Mouse (Mus musculus): ENCODE data around the gene Ripor3. TPM values are rescaled to one million over a fixed set of nuclear protein-coding genes. Genes with fewer than 3 reads are reported as not detected.

The Ripor3 gene
- total RNA-seq, 2 experiments from 2014 or later, result 0.28 to 0.41 TPM

DNA sequence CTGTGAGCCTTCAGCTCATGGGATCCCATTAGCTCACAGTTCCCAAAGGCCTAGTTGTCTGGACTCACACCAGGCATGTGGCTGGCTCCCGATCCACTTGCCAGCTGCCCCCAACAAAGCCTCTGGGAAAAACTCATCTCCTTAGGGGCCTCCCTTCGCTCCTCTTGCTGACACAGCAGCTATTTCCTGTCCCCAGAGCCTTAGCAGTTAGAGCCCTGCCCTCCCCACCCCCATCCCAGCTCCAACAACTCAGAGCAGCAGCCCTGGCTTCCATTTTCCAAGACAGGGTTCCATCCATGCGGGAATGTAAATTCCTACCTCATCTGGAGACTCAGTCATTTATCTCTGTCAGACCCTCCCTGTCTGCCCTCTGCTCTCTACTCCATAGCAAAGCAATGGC lies 26.6 kb upstream of the Ripor3 start:
- intact Hi-C loops (cut with DNase I), result no loop called here
- DNase-seq (ENCODE audit: extremely low spot score in 1 of 2, low spot score in 2 of 2), result no peak

DNA sequence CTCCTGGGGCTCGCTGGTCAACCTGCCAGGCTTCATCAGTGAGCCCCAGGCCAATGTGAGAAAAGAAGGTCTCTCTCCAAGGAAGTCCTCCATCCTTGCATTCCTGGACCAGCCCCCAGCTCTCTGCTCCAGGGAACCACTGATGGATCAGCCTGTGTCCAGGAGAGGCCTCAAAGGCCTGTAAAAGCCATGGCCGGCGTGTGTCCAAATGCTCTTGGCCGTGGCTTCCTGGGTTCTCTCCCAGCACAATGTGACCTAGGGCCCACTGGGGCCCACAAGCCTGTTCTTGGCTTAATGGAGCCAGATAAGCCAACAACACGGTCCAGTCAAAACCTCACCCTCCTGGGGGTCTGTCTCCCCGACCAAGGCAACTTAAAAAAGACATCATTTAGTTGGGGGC lies 25.5 kb upstream of the Ripor3 start:
- intact Hi-C loops (cut with DNase I), result no loop called here
- no peak for DNase-seq (ENCODE audit: extremely low spot score in 1 of 2, low spot score in 2 of 2)

DNA sequence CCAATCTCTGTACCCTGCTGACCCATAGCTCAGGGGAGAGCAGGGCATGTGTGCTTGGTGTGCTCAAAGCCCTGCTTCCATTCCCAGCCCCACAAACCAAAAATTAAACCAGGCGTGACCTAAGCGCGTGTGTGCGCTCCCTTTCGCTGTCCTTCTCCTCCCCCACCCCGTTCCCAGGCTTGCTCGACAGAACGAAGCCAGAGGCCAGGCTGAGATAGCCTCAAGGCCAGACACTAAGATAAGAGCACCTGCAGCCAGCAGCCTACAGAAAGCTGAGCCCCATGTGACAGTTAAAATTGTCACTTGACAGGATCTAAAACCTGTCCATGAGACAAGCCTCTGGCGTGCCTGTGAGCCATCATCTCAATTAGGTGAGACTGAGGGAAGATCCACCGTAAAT lies 23.5 kb upstream of the Ripor3 start:
- intact Hi-C loops (cut with DNase I), result no loop called here
- DNase-seq (ENCODE audit: extremely low spot score in 1 of 2, low spot score in 2 of 2), result no peak

DNA sequence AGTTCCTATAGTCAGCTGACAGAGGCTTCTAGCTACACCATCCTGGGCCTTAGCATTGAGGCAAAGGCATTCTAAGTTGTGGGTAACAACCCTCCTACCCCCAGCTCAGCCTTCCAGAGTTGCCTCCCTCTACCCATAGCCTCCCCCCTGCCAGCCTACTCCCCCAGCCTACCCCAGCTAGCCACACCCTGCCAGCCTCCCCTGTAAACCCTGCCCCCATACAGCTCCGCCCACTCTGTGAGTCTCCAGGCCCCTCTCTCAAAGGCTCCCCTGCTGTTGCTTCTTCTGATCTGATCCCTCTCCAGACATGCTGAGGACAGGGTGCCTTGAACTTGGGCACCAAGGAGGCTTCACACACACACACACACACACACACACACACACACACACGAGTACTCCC lies 21.4 kb upstream of the Ripor3 start:
- intact Hi-C loops (cut with DNase I), result no loop called here
- no peak for DNase-seq (ENCODE audit: extremely low spot score in 1 of 2, low spot score in 2 of 2)

DNA sequence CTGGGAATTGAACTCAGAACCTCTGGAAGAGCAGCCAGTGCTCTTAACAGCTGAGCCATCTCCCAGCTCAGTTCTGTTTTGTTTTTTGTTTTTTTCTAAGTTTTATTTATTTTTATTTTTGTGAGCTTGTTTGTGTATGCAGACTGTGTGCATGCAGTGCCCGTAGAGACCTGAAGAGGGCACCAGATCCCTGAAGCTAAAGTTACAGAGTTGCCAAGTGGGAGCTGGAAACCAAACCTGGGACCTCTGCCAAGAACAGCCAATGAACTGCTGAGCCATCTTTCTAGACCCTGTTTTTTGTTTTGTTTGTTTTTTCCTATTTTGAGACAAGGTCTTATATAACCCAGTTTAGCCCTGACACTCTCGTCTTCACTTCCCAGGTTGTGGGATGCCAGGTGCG lies 18.0 kb upstream of the Ripor3 start:
- intact Hi-C loops (cut with DNase I), result no loop called here
- DNase-seq (ENCODE audit: extremely low spot score in 1 of 2, low spot score in 2 of 2), result no peak

DNA sequence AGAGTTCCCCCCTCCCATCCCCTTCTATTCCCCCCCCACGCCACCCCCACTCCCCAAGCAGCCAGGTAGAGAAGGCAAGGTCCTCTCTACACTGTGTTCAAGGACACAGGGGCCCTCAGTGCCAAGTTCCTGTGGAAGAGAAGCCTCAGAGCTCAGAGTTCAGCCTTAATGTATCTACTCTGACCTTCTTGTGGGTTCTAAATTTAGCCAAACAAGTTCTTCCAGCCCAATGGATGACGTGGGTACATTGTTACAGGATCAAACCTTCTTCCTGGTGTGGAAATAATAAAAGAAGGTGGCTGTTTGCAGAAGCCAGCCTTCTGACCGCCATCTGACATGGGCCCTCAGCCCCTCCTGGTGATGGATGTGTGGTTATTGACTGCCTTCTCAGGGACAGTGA lies 16.0 kb upstream of the Ripor3 start:
- DNase-seq (ENCODE audit: extremely low spot score in 1 of 2, low spot score in 2 of 2), result no peak
- intact Hi-C loops (cut with DNase I), result no loop called here

DNA sequence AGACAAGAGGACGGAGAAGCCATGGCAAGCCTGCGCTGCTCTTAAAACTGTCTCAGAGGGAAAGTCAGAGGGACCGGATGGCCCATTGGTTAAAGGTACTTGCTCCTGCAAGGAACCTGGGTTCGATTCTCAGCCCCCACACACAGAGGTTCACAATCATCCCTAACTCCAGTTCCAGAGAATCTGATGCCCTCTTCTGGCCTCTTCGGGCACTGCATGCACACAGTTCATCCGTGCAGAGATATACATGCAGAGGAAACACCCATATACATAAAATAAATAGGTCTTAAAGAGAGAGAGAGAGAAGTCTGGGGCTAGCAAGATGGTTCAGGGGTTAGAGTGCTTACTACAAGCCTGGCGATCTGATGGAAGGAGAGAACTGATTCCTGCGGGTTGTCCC lies 15.5 kb upstream of the Ripor3 start:
- intact Hi-C loops (cut with DNase I), result no loop called here

DNA sequence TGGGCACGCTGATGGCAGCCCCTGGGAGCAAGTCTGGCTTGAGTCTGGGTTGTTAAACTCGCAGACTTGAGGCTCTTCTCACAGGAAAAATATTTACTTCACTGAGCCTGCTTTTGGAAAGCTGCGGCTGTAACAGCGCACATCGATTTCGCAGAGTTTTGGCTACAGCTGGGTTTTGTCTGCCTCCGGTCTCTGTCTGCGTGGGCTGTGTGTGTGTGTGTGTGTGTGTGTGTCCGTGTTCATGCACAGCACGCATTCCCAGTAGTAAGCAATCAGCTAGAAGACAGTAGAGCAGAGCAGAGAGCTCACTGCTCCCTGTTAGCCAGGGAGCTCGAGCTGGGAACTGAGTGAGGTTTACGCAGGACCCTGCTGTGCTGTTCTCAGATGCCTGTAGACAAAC lies 14.8 kb upstream of the Ripor3 start:
- intact Hi-C loops (cut with DNase I), result no loop called here
- peak; percentile 54 to 67 for DNase-seq (ENCODE audit: extremely low spot score in 1 of 2, low spot score in 2 of 2)

More for the DNA sequence above, 15.5 kb upstream of the Ripor3 start:
- no peak for DNase-seq (ENCODE audit: extremely low spot score in 1 of 2, low spot score in 2 of 2)

DNA sequence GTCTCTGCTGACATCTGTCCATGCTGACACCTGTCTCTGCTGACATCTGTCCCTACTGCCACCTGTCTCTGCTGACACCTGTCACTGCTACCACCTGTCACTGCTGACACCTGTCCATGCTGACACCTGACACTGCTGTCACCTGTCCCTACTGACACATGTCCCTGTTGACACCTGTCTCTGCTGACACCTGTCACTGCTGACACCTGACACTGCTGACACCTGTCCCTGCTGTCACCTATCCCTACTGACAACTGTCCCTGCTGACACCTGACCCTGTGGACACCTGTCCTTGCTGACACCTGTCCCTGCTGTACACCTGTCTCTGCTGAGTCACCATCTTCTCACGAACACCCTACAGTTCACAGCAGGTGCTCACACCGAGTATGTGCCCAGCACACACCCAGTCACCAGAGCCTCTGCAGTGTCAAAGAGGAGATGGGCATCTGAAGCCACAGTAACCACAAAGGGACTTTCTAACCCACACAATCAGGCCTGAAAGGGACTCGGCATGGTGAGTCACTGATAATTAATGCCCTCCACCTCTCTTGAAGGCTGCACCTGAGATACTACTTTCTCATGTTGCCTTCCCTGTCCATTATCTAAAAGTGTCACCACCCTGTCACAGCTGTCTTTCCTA lies 13.5 kb upstream of the Ripor3 start:
- intact Hi-C loops (cut with DNase I), result no loop called here
- DNase-seq (ENCODE audit: extremely low spot score in 1 of 2, low spot score in 2 of 2), result no peak

DNA sequence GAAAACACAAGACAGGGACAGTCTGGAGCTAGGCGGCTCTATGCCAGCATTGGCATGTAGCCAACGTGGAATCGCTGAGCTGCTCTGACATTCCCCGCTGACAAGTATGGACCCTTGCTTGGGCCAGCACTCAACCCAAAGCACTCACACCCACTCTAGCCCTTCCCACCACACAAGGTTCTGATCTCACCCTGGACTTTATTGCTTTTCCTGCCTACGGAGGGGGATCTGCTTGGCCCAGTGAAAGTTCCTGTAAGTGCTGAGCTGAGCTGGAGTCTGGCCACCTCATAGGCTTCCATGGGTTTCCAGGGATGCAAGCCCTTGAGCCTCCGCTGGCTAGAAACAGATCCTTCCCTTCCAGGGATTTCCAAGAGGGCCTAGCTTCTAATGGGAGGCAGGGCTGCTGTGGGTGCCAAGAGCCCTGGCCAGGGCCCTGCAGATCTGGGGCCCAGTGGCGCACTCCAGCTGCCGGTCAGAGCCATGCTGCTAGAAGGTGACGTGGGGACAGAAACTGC lies 8.8 kb upstream of the Ripor3 start:
- intact Hi-C loops (cut with DNase I), result loop anchor here (10.0 kb wide), 1 partner anchor 334 kb away; the partner anchor contains the start of genes Cebpb and Tmem189
- peak; percentile 32 to 58 for DNase-seq (ENCODE audit: extremely low spot score in 1 of 2, low spot score in 2 of 2)

DNA sequence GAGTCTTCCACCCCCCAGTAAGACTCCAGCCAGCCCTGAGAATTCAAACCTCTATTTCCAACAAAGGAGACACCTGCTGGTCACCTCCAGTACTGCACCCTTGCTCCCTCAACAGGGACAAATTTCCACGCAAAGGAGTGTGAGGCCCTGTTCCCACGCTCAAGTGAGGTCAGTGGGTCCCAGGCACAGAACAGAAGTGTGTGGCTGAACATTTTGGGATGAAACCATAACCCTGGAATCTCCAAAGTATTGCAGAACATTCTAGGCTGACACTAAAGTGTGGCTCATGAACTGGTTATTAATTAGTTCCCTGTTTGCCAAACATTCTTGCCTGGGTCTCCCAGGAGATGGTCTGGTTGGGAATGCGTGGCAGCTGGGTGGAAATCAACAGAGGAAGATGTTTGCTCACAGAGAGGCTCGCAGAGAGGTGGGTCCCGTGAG lies 6.6 kb upstream of the Ripor3 start:
- DNase-seq (ENCODE audit: extremely low spot score in 1 of 2, low spot score in 2 of 2), result peak; percentile 31 to 67
- intact Hi-C loops (cut with DNase I), result loop anchor here (10.0 kb wide), 1 partner anchor 332 kb away; the partner anchor contains the start of genes Cebpb and Tmem189

DNA sequence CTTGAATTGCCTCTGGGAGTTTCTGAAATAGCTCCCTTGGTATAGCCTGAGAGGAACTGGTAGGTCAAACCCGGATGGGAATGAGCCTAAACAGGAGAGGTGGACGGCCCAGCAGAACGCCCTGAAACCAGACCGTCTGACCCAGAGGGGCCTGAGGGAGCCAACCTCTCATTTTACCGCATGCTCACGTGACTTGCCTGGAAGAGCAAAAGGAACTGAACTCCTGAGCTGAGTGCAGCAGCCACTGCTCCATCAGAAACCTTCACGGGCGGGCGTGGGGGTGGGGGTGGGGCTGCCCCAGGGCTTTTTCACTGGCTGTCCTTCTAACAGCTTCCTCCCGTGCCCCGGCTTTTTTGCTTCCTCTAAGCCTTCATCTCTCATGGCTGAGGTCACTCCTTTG lies 475 bp upstream of the Ripor3 start:
- no peak for DNase-seq (ENCODE audit: extremely low spot score in 1 of 2, low spot score in 2 of 2)
- intact Hi-C loops (cut with DNase I), result loop anchor here (10.0 kb wide), 1 partner anchor 326 kb away; the partner anchor contains the start of genes Cebpb and Tmem189

DNA sequence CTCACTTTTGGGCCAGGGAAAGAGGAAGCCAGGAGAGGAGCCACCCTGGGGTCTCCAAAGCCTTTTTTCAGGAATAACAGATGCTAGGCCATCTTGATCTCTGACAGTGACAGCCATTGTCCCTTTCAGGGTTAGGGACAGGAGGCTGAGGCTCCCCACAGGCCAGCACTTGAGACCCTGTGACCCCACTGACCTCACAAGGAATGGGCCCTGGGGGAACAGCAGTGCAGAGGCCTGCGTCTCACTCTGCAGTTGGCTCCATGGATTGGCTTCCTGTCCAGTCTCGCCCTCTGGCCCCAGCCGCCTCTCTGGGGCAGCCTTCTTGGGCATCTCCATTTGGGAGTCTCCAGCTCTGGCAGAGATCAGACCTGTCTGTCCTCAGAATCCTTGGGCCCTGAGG lies 2.3 kb downstream of the Ripor3 start:
- intact Hi-C loops (cut with DNase I), result no loop called here

DNA sequence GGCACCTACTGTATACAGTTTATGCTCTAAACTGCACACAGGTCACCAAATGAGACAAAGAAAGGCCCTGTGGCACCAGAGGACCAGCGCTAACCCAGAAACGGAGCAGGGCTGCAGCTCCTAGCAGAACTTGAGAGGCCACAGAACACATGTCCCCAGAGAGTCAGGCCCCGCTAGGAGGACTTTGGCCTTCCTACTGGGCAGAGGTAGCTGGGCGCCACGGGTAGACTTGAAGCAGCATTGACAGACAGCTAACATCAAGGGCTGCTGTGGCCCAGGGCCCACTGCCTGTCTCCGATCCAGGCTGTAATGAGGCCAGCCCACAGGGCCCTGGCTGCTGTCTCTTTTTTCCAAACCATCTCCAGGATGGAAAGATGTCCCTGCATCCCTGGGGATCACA lies 3.9 kb downstream of the Ripor3 start:
- no peak for DNase-seq (ENCODE audit: extremely low spot score in 1 of 2, low spot score in 2 of 2)
- intact Hi-C loops (cut with DNase I), result no loop called here

More for the DNA sequence above, 2.3 kb downstream of the Ripor3 start:
- DNase-seq (ENCODE audit: extremely low spot score in 1 of 2, low spot score in 2 of 2), result no peak

DNA sequence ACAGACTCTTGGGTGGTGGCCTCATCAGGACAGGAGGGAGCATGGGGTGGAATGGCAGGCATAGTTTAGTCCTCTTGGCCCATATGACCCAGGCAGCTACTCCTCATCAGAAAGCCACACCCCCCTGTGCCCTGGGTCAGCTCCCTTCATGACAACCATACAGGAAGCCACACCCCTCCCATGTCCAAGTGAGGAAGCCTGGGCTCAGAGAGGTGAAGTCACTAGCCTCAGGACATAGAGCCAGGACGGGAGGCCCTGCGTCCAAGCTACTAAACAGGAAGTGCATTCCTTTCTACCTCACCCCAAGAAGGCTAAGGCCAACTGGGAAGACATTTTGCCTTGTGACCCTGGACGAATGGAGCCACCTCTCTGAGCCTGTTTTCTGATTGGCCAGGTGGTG lies 4.8 kb downstream of the Ripor3 start:
- no peak for DNase-seq (ENCODE audit: extremely low spot score in 1 of 2, low spot score in 2 of 2)
- intact Hi-C loops (cut with DNase I), result no loop called here

DNA sequence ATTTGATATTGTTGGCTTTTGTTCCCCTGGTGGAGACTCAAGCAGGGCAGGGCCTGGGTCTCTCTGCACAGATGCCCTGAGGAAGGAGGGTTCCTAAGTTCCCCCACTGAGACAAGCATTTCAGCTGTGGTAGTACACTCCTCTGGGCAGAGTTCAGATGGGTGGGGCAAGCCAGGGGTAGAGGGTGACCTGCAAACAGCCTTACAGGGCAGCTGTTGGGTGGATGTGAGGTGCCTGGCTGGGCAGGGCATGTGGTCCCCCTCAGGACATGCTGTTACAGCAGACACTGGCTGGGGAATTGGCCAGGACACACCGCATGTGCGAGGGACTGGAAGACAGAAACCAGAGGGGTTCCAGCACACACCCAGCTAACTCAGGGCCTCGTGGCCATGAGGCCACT lies 5.4 kb downstream of the Ripor3 start:
- intact Hi-C loops (cut with DNase I), result no loop called here
- no peak for DNase-seq (ENCODE audit: extremely low spot score in 1 of 2, low spot score in 2 of 2)

DNA sequence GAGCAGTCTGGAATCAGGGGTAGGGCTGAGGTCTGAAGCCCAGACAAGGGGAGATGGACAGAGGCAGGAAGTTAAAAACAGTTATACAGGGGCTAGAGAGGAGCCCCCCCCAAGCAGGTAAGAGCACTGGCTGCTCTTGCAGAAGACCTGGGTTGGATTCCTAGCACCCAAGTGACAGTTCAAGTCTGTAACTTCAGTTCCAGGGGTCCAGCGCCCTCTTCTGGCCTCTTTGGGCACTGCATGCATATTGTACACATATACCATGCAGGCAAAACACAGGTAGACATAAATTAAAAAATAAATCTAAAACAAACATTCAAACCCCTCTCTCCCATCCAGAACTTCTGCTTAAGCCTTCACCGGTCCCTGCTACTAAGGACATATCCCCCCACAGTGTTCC lies 6.0 kb downstream of the Ripor3 start:
- no peak for DNase-seq (ENCODE audit: extremely low spot score in 1 of 2, low spot score in 2 of 2)
- intact Hi-C loops (cut with DNase I), result no loop called here

DNA sequence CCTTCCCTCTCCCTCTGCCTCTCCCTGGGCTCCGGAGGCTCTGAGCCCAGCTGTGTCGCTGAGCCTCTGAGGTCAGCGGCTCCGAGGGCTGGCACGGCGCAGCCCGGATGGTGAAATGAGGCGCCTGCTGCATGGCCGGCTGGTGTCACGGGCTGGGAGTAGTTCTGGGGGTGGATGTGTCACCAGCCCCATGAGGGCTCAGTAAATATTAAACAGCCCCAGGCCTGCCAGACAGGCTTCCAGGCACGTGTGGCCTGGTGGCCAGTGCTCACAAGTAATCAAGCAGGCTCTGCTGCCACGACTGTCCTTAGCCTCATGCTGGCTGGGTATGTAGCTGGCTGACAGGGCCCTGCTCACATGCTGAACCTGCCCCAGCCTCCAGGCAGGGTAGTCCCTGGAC lies 7.0 kb downstream of the Ripor3 start:
- intact Hi-C loops (cut with DNase I), result no loop called here
- DNase-seq (ENCODE audit: extremely low spot score in 1 of 2, low spot score in 2 of 2), result no peak

DNA sequence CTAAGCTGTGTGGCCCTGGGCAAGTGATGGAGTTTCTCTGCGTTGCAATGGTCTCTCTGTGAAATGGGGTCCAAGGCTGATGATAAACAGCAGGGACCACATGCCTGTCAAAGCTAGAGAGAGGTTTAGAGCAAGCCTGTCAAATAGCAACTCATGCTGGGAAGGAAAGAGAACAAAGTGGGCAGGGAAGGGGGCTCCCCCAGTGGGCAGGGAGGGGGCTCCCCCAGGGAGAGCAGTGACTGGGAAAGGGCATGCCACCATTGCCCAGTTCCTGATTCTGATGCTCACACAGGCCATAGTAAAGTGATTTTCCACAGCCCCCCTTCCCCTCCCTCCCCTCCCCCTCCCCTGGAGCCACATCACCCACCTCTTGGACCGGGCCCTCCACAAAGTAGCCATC lies 7.5 kb downstream of the Ripor3 start:
- no peak for DNase-seq (ENCODE audit: extremely low spot score in 1 of 2, low spot score in 2 of 2)
- intact Hi-C loops (cut with DNase I), result no loop called here

DNA sequence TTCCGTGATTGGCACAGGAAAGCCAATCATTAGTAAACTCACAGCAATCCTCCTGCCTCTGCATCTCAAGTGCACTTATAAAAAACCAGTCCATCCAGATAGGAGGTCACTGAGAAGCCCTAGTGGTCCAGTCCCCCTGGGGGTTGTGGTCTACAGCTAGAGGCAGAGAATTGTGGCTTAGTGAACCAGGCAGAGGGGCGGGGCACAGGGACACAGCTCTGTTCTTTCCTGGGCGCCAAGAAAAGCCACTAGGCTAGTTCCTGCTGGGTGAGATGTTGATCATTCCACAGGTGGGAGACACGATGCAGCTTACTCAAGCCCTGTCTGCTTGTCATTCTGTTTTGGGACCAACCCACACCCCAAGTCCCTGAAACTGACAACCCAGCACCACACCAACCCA lies 8.2 kb downstream of the Ripor3 start:
- intact Hi-C loops (cut with DNase I), result no loop called here
- DNase-seq (ENCODE audit: extremely low spot score in 1 of 2, low spot score in 2 of 2), result no peak
